Mouse (Mus musculus) ES-E14 (cell line): ENCODE data around the gene Chrm3.

Experiments used
- CHD2 ChIP-seq: IDR thresholded peaks from 2 replicates; pipeline ENCODE4 v1.6.1; 2014; ENCODE audit warnings: mild to moderate bottlenecking, low read depth, low read length, inconsistent platforms
- HCFC1 ChIP-seq: IDR thresholded peaks from 2 replicates; pipeline ENCODE4 v1.6.1; 2012; ENCODE audit warnings: low read length, inconsistent platforms, borderline replicate concordance; ENCODE audit not compliant: insufficient read depth
- MAFK ChIP-seq: IDR thresholded peaks from 2 replicates; pipeline ENCODE4 v1.6.1; 2014; ENCODE audit warnings: mild to moderate bottlenecking, low read depth, low read length, inconsistent platforms; ENCODE audit not compliant: insufficient read depth
- ZC3H11A ChIP-seq: IDR thresholded peaks from 2 replicates; pipeline ENCODE4 v1.6.1; 2012; ENCODE audit warnings: low read depth, mild to moderate bottlenecking, inconsistent platforms, low read length, borderline replicate concordance
- ZNF384 ChIP-seq: IDR thresholded peaks from 2 replicates; pipeline ENCODE4 v1.6.1; 2012; ENCODE audit warnings: low read depth, low read length, inconsistent platforms

GRCm38 (mm10) chr13:10029944-10030343, 330.7 kb downstream of the Chrm3 start:
- no peak for TF ChIP-seq ZC3H11A
- no peak for TF ChIP-seq CHD2
- TF ChIP-seq HCFC1: no peak
- peak; percentile 56; the same call in 1 of the 2 replicates for TF ChIP-seq MAFK
- TF ChIP-seq ZNF384: no peak
